Mouse (Mus musculus) MEL (cell line): ENCODE data around the gene Ncan. TPM values are rescaled to one million over a fixed set of nuclear protein-coding genes. Genes with fewer than 3 reads are reported as not detected.

Experiments used
- DNase-seq: peaks from one replicate; pipeline ENCODE4 v3.0.0; 2011; ENCODE audit warnings: low read depth, low spot score
- H3K27ac ChIP-seq: 2 replicates; pipeline ENCODE4 v1.5.1; 2012; ENCODE audit warnings: low read depth, mild to moderate bottlenecking, control low read depth, low read length, moderate library complexity; ENCODE audit not compliant: control insufficient read depth
- H3K27me3 ChIP-seq, 2 experiments: fragments of 150-350 bp in 1 of 2; sonication (generic) in 1 of 2; 2 replicates each; pipeline ENCODE4 v1.6.1; 2012; ENCODE audit warnings: low read length in 2 of 2, mild to moderate bottlenecking in 2 of 2, improper control_type of control experiment in 1 of 2, moderate library complexity in 1 of 2; ENCODE audit not compliant: insufficient read depth in 2 of 2, control insufficient read depth in 1 of 2
- H3K36me3 ChIP-seq, 2 experiments: 2 replicates each; pipeline ENCODE4 v1.6.1; 2012 to 2014; ENCODE audit warnings: low read length in 2 of 2, improper control_type of control experiment in 1 of 2, inconsistent platforms in 1 of 2, mild to moderate bottlenecking in 1 of 2; ENCODE audit not compliant: insufficient read depth in 2 of 2, control insufficient read depth in 1 of 2
- H3K4me1 ChIP-seq, 2 experiments: fragments of 150-350 bp in 1 of 2; sonication (generic) in 1 of 2; 2 replicates each; pipeline ENCODE4 v1.6.1; 2012; ENCODE audit warnings: low read length in 2 of 2, improper control_type of control experiment in 1 of 2, mild to moderate bottlenecking in 1 of 2; ENCODE audit not compliant: insufficient read depth in 2 of 2, control insufficient read depth in 1 of 2
- H3K4me3 ChIP-seq, 2 experiments: fragments of 150-350 bp in 1 of 2; sonication (generic) in 1 of 2; 2 replicates each; pipeline ENCODE4 v1.5.1; 2012; ENCODE audit warnings: low read depth in 2 of 2, low read length in 2 of 2, mild to moderate bottlenecking in 2 of 2, moderate library complexity in 2 of 2, control low read depth in 1 of 2, improper control_type of control experiment in 1 of 2; ENCODE audit not compliant: control insufficient read depth in 1 of 2, insufficient read depth in 1 of 2
- H3K79me2 ChIP-seq: 2 replicates; pipeline ENCODE4 v1.6.1; 2012; ENCODE audit warnings: mild to moderate bottlenecking, low read length, moderate library complexity; ENCODE audit not compliant: control insufficient read depth, poor library complexity, insufficient read depth
- H3K9ac ChIP-seq: 2 replicates; pipeline ENCODE4 v1.6.1; 2012; ENCODE audit warnings: low read depth, mild to moderate bottlenecking, control low read depth, low read length, moderate library complexity; ENCODE audit not compliant: control insufficient read depth, poor library complexity, severe bottlenecking
- H3K9me3 ChIP-seq: fragments of 150-350 bp; sonication (generic); replicated peaks from 2 replicates; pipeline ENCODE4 v1.6.1; 2012; ENCODE audit warnings: mild to moderate bottlenecking, low read length, improper control_type of control experiment, moderate library complexity; ENCODE audit not compliant: insufficient read depth
- BHLHE40 ChIP-seq: IDR thresholded peaks from 2 replicates; pipeline ENCODE4 v1.6.1; 2012; ENCODE audit warnings: low read depth, mild to moderate bottlenecking, inconsistent platforms, low read length, improper control_type of control experiment, borderline replicate concordance
- CHD1 ChIP-seq: IDR thresholded peaks from 2 replicates; pipeline ENCODE4 v1.6.1; 2012; ENCODE audit warnings: low read depth, mild to moderate bottlenecking, inconsistent platforms, low read length, improper control_type of control experiment
- CHD2 ChIP-seq: IDR thresholded peaks from 2 replicates; pipeline ENCODE4 v1.6.1; 2011; ENCODE audit warnings: low read length, improper control_type of control experiment
- E2F4 ChIP-seq: IDR thresholded peaks from 2 replicates; pipeline ENCODE4 v1.6.1; 2011; ENCODE audit warnings: low read depth, low read length, improper control_type of control experiment, borderline replicate concordance
- ELF1 ChIP-seq: IDR thresholded peaks from 2 replicates; pipeline ENCODE4 v1.6.1; 2014; ENCODE audit warnings: low read depth, mild to moderate bottlenecking, inconsistent platforms, low read length, improper control_type of control experiment, moderate library complexity
- EP300 ChIP-seq, 2 experiments: IDR thresholded peaks; 2 replicates each; pipeline ENCODE4 v1.6.1; 2011; ENCODE audit warnings: improper control_type of control experiment in 2 of 2, low read length in 2 of 2, low read depth in 1 of 2, mild to moderate bottlenecking in 1 of 2
- ETS1 ChIP-seq: IDR thresholded peaks from 2 replicates; pipeline ENCODE4 v1.6.1; 2012; ENCODE audit warnings: low read depth, mild to moderate bottlenecking, inconsistent platforms, low read length, improper control_type of control experiment, moderate library complexity
- JUND ChIP-seq: IDR thresholded peaks from 2 replicates; pipeline ENCODE4 v1.6.1; 2011; ENCODE audit warnings: low read depth, mild to moderate bottlenecking, improper control_type of control experiment, low read length
- KAT2A ChIP-seq: conservative IDR thresholded peaks from 2 replicates; pipeline ENCODE4 v1.6.1; 2012; ENCODE audit warnings: low read depth, low read length, improper control_type of control experiment, inconsistent platforms
- MAX ChIP-seq: IDR thresholded peaks from 2 replicates; pipeline ENCODE4 v1.6.1; 2011; ENCODE audit warnings: low read length, improper control_type of control experiment
- MEF2A ChIP-seq: IDR thresholded peaks from 2 replicates; pipeline ENCODE4 v1.6.1; 2014; ENCODE audit warnings: low read depth, mild to moderate bottlenecking, inconsistent platforms, low read length, improper control_type of control experiment; ENCODE audit not compliant: poor library complexity, insufficient replicate concordance, severe bottlenecking; ENCODE audit errors: extremely low read depth
- MYC ChIP-seq: IDR thresholded peaks from 2 replicates; pipeline ENCODE4 v1.6.1; 2011; ENCODE audit warnings: low read depth, mild to moderate bottlenecking, low read length, improper control_type of control experiment, moderate library complexity
- NELFE ChIP-seq: IDR thresholded peaks from 2 replicates; pipeline ENCODE4 v1.6.1; 2011; ENCODE audit warnings: low read depth, low read length, improper control_type of control experiment
- POLR2A ChIP-seq, 2 experiments: IDR thresholded peaks; 2 replicates each; pipeline ENCODE4 v1.6.1; 2011 to 2012; ENCODE audit warnings: low read length in 2 of 2, mild to moderate bottlenecking in 2 of 2, control low read depth in 1 of 2, improper control_type of control experiment in 1 of 2, low read depth in 1 of 2, moderate library complexity in 1 of 2; ENCODE audit not compliant: control insufficient read depth in 1 of 2, insufficient read depth in 1 of 2, poor library complexity in 1 of 2
- RAD21 ChIP-seq: IDR thresholded peaks from 2 replicates; pipeline ENCODE4 v1.6.1; 2011; ENCODE audit warnings: mild to moderate bottlenecking, low read depth, low read length, improper control_type of control experiment
- SIN3A ChIP-seq: IDR thresholded peaks from 2 replicates; pipeline ENCODE4 v1.6.1; 2012; ENCODE audit warnings: low read length, improper control_type of control experiment, inconsistent platforms
- SMC3 ChIP-seq: IDR thresholded peaks from 2 replicates; pipeline ENCODE4 v1.6.1; 2011; ENCODE audit warnings: low read depth, low read length, improper control_type of control experiment
- ZKSCAN1 ChIP-seq: IDR thresholded peaks from 2 replicates; pipeline ENCODE4 v1.6.1; 2012; ENCODE audit warnings: low read depth, mild to moderate bottlenecking, inconsistent platforms, low read length, improper control_type of control experiment, moderate library complexity
- ZNF384 ChIP-seq: IDR thresholded peaks from 2 replicates; pipeline ENCODE4 v1.6.1; 2012; ENCODE audit warnings: low read depth, mild to moderate bottlenecking, inconsistent platforms, low read length, improper control_type of control experiment
- polyA plus RNA-seq, 2 experiments: library from polyadenylated mRNA; stranded (reverse) in 1 of 2; unstranded in 1 of 2; fragments of >175 nt in 1 of 2; fragments of >200 nt in 1 of 2; gene quantifications; 2 replicates each; pipeline versions ENCODE4 v1.2.1 to v1.2.4; 2012; ENCODE audit warnings: low replicate concordance in 2 of 2, low read depth in 1 of 2; ENCODE audit not compliant: insufficient read length in 2 of 2, insufficient read depth in 1 of 2, missing spikeins in 1 of 2
- total RNA-seq: library from RNA; depleted of rRNA; stranded (reverse); fragments of 300-350 nt; gene quantifications from 2 replicates; pipeline ENCODE4 v1.2.3, GENCODE M21; 2012

Gene Ncan
- total and polyA plus RNA-seq, 3 experiments, result not detected

GRCm38 (mm10) chr8:70163316-70163715, 42.6 kb upstream of the Ncan start:
- Histone ChIP-seq H3K4me3 (no peak overlapping the region), H3K4me1 (peaks cover 2 to 13% of the 10 kb centered on the region in 2 experiments; a peak in 3 of 4 replicates), H3K36me3 (peaks cover 0 to 9% of the 10 kb centered on the region in 2 experiments; a peak in 2 of 4 replicates), H3K27ac (no peak overlapping the region), H3K9ac (no peak overlapping the region), H3K79me2 (no peaks in the 10 kb centered on the region; the same call in 1 of the 2 replicates), H3K9me3 (no peaks in the 10 kb centered on the region), H3K27me3 (no peaks in the 10 kb centered on the region)
- no peak for DNase-seq
- TF ChIP-seq JUND (no peak), ETS1 (no peak), MEF2A (no peak), MYC (no peak), CHD2 (no peak), E2F4 (no peak), SMC3 (no peak), NELFE (no peak), BHLHE40 (no peak)

GRCm38 (mm10) chr8:70160015-70160414, 39.3 kb upstream of the Ncan start:
- H3K9ac ChIP-seq, result no peak overlapping the region
- no peak for TF ChIP-seq ETS1
- no peak for TF ChIP-seq EP300 (IDR thresholded peaks at IDR 0.05; ENCODE audit: low read depth in 1 of 2, low read length in 2 of 2)
- no peak for TF ChIP-seq ELF1
- no peak for TF ChIP-seq BHLHE40
- TF ChIP-seq E2F4, result no peak
- no peak for TF ChIP-seq ZNF384
- no peak for TF ChIP-seq ZKSCAN1
- no peak for TF ChIP-seq POLR2A (IDR thresholded peaks at IDR 0.05; ENCODE audit: control insufficient read depth in 1 of 2, insufficient read depth in 1 of 2, low read depth in 1 of 2, low read length in 2 of 2, poor library complexity in 1 of 2)
- TF ChIP-seq MAX, result no peak
- no peak for TF ChIP-seq KAT2A
- TF ChIP-seq RAD21, result no peak
- no peak for TF ChIP-seq SIN3A
- no peak for TF ChIP-seq CHD1
- TF ChIP-seq MYC, result no peak
- H3K27ac ChIP-seq, result no peak overlapping the region
- peaks cover 0 to 9% of the 10 kb centered on the region in 2 experiments; a peak in 2 of 4 replicates for H3K36me3 ChIP-seq
- no peak for DNase-seq
- H3K79me2 ChIP-seq, result no peaks in the 10 kb centered on the region; the same call in 1 of the 2 replicates
- no peaks in the 10 kb centered on the region for H3K9me3 ChIP-seq
- peaks cover 2 to 18% of the 10 kb centered on the region in 2 experiments for H3K4me1 ChIP-seq
- no peak overlapping the region for H3K4me3 ChIP-seq
- H3K27me3 ChIP-seq, result no peaks in the 10 kb centered on the region
